Mouse (Mus musculus) neutrophil, adult 5-6 weeks (primary cell): ENCODE measurements around the gene Mef2c. TPM values are rescaled to one million over a fixed set of nuclear protein-coding genes. Genes with fewer than 3 reads are reported as not detected.

Experiments used
- ATAC-seq: fragments of 151-379, 151-347 bp; 2 replicates; pipeline ENCODE4 v1.8.0; 2017; ENCODE audit warnings: mild to moderate bottlenecking, moderate TSS enrichment; ENCODE audit not compliant: insufficient number of reproducible peaks, poor library complexity, low FRiP score, severe bottlenecking; ENCODE audit errors: extremely low read depth
- total RNA-seq: library from RNA; stranded (forward); fragments of 200-1000 nt; gene quantifications from 2 replicates; pipeline ENCODE4 v1.2.3, GENCODE M21; 2017

The Mef2c gene
- total RNA-seq, 1 experiment from 2014 or later = 676 TPM

DNA sequence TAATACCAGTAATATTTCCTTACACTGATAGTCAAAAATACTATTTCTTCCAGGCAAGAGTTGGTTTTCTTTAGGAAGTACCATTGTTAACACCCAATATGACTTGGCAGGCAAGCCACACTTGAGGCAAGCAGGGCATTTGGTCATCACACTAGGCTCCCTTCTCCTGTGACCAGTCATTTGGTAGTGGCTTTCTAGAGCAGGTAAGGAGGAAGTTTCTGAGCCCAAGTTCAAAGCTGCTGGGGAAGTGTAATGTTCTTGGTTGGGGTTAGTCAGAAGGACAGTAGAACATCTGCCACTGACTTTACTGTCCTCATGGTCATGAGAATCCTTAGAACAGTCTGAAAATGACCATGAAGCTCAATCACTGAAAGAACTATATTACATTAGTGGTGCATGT lies 96.5 kb downstream of the Mef2c start:
- ATAC-seq = peak; percentile 50; the same call in 1 of the 2 replicates

- ATAC-seq = 0 out of 2 replicates have a peak, but pooled peaks have one; percentile 31
These were observed 97.9 kb downstream of the Mef2c start for GRCm38 (mm10) chr13:83601741-83602140.

- ATAC-seq = no peak
These were observed 99.8 kb downstream of the Mef2c start for GRCm38 (mm10) chr13:83603373-83604265.

DNA sequence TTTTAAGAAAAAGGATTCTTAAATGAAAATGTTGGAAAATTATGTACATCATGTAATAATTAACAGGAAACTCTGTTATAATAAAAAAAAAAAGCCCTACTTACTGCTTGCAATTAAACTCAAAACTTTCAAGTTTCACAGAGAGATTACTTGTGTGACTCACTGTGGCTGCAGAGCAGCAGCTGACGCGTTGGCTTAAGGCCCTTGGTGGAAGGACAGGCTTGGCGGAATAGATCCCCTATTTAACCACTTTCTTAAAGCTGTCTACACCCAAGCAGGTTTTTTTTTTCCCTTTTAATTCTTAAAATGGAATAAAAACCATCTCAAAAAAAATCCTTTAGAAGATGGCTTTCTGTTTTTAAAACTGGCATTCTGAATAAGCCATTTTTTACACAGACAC lies 100.5 kb downstream of the Mef2c start:
- no peak for ATAC-seq

- ATAC-seq = no peak
These were observed 101.0 kb downstream of the Mef2c start for GRCm38 (mm10) chr13:83604785-83605184.

GRCm38 (mm10) chr13:83607883-83608581 lies 104.2 kb downstream of the Mef2c start:
- peak; percentile 18; the same call in 1 of the 2 replicates for ATAC-seq

GRCm38 (mm10) chr13:83608851-83609516 lies 105.2 kb downstream of the Mef2c start:
- peak; percentile 90 for ATAC-seq

- ATAC-seq = peak; percentile 51
These were observed 105.7 kb downstream of the Mef2c start for GRCm38 (mm10) chr13:83609517-83609878.

- no peak for ATAC-seq
These were observed 106.3 kb downstream of the Mef2c start for GRCm38 (mm10) chr13:83610124-83610523.

DNA sequence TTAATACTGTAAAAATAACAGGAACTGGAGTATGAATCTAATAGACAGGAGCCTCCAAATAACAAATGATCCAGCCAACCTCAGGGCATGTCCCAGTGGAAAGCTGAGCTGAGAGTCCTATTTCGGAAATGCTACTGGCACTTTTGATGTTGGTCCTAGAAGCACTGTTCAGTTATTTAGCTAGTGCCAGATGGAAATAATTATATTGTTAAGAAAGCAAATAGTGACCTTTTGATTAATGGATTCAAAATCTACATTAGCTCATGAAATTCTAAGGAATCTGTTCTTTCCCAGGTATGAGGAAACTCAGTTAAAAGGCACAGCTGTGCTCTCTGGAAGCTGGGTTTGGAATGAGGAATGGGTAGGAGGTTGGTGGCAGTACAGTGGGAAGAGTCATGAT lies 108.4 kb downstream of the Mef2c start:
- no peak for ATAC-seq

DNA sequence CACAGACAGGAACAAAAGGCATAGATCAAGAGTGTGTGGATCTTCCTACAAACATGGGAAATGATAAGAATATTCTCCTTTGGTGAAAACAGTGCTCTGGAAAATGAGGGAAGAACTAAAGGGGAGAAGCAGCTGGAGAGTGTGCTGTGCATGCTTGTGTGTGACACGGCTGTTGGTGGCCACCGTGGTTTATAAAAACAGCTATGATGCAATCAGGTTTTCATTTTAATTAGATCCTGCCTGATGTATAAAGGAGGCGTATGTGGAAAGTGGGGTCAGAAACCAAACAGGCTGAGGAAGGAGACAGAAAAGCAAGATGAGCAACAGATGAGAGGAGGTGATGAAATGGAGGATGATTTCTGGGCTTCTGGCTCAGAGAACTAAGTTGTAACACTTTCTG lies 112.0 kb downstream of the Mef2c start:
- no peak for ATAC-seq

DNA sequence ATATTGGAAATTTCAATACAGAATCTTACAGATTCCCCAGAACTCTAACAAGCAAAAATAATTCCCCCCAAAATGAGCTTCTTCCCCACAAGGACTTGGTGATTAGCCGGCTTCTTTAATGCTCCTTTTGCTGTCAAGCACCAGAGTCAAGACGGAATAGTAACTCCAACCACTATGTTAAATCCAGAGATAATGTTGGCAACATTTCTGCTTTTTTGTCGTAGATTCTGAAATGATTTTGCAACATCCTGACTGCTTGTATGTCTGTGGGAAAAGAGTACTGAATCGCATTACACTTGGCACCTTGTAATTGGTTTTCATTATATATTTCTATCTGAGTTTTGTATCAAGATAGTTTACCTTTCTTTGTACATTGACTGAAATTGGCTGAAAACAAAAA lies 120.8 kb downstream of the Mef2c start:
- no peak for ATAC-seq

- no peak for ATAC-seq
These were observed 123.6 kb downstream of the Mef2c start for GRCm38 (mm10) chr13:83627429-83627828.

DNA sequence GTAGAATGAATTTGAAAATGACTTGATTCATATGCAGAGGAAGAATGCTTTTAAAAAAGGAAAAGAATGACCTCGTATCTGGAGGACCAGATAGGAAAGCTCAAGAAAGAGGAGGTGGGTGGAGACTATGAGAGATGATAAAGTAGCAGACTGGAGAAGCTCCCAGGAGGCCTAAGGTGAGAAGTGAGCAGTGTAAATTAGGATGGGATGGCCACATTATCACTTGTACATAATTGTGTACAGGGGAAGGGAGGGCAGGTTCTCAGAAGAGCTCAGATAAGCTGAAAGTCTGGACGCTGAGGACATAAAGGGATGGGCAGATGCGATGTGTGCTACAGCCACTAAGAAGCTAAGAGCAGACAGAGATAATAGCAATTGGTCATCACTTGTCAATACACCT lies 124.3 kb downstream of the Mef2c start:
- ATAC-seq = no peak

GRCm38 (mm10) chr13:83633155-83633554 lies 129.3 kb downstream of the Mef2c start:
- peak; percentile 71; the same call in 1 of the 2 replicates for ATAC-seq

- no peak for ATAC-seq
These were observed 131.4 kb downstream of the Mef2c start for GRCm38 (mm10) chr13:83635218-83635617.

- ATAC-seq = no peak
These were observed 133.8 kb downstream of the Mef2c start for GRCm38 (mm10) chr13:83637666-83638065.

GRCm38 (mm10) chr13:83638735-83639134 lies 134.9 kb downstream of the Mef2c start:
- no peak for ATAC-seq

- no peak for ATAC-seq
These were observed 145.2 kb downstream of the Mef2c start for GRCm38 (mm10) chr13:83649051-83649450.
